Mouse (Mus musculus): ENCODE data around the gene Capn13.

GRCm38 (mm10) chr17:73399136-73399535 lies 1.5 kb downstream of the Capn13 start:
- TF ChIP-seq EP300 (IDR thresholded peaks at IDR 0.05; ENCODE audit: low read depth) (no peak), CTCF (IDR thresholded peaks at IDR 0.05; ENCODE audit: low read depth) (no peak)
